Mouse (Mus musculus): ENCODE measurements around the gene Rnf150. TPM values are rescaled to one million over a fixed set of nuclear protein-coding genes. Genes with fewer than 3 reads are reported as not detected.
"Not testable (repeated sequence)": the region's sequence is repeated elsewhere in the genome, so short reads cannot be mapped to it uniquely, and the experiment has no call there.

Gene Rnf150
- polyA plus RNA-seq, 1 experiment from 2014 or later = 1.8 TPM

GRCm38 (mm10) chr8:83066846-83067245 is 203.7 kb downstream of the Rnf150 start:
- no peak overlapping the region for H3K4me3 ChIP-seq
- H3K4me1 ChIP-seq = no peaks in the 10 kb centered on the region; the same call in 1 of the 2 replicates
- H3K27ac ChIP-seq (replicated peaks) = no peak overlapping the region
- H3K9ac ChIP-seq (replicated peaks) = no peak overlapping the region
- no peaks in the 10 kb centered on the region for H3K36me3 ChIP-seq
- H3K4me2 ChIP-seq (replicated peaks) = no peak overlapping the region
- ATAC-seq (replicated peaks) = no peak
- H3K9me3 ChIP-seq = no peaks in the 10 kb centered on the region
- no peaks in the 10 kb centered on the region for H3K27me3 ChIP-seq
- WGBS = 89% methylated on average over 3 of the region's 3 CpGs

DNA sequence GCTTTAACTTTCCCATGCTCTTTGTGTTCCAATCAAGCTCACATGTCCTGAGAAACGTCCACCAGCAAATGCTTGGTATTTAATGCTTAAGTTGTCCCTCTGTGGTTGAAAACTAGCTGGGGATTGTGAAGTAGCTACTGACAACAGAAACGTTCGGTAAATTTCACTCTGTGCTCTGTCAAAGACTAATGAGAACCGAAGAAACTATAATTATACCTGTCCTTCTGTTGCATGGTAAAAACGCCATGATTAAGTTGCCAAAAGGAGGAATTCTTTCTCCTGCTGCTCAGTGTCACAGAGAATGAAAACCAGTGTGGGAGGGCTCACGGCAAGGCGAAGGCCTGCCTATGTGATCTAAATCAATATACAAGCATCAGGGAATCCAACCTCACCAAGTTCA is 204.8 kb downstream of the Rnf150 start:
- ATAC-seq (replicated peaks) = no peak

GRCm38 (mm10) chr8:83074248-83074647 is 211.1 kb downstream of the Rnf150 start:
- H3K9ac ChIP-seq (replicated peaks) = no peak overlapping the region
- 88% methylated on average over 3 of the region's 3 CpGs for WGBS
- no peak overlapping the region for H3K27ac ChIP-seq (replicated peaks)
- ATAC-seq (replicated peaks) = no peak
- H3K9me3 ChIP-seq = no peaks in the 10 kb centered on the region
- H3K36me3 ChIP-seq = no peaks in the 10 kb centered on the region; the same call in 1 of the 2 replicates
- no peaks in the 10 kb centered on the region for H3K27me3 ChIP-seq
- H3K4me1 ChIP-seq = no peaks in the 10 kb centered on the region
- no peak overlapping the region for H3K4me3 ChIP-seq
- H3K4me2 ChIP-seq (replicated peaks) = no peak overlapping the region

More for the DNA sequence above, 204.8 kb downstream of the Rnf150 start:
- no peak overlapping the region for H3K4me2 ChIP-seq (replicated peaks)
- WGBS = 56% methylated on average over 7 of the region's 7 CpGs
- no peaks in the 10 kb centered on the region for H3K9me3 ChIP-seq
- H3K36me3 ChIP-seq = no peaks in the 10 kb centered on the region
- no peaks in the 10 kb centered on the region; the same call in 1 of the 2 replicates for H3K4me1 ChIP-seq
- H3K9ac ChIP-seq (replicated peaks) = no peak overlapping the region
- H3K27me3 ChIP-seq = no peaks in the 10 kb centered on the region
- H3K27ac ChIP-seq (replicated peaks) = no peak overlapping the region
- H3K4me3 ChIP-seq = no peak overlapping the region

DNA sequence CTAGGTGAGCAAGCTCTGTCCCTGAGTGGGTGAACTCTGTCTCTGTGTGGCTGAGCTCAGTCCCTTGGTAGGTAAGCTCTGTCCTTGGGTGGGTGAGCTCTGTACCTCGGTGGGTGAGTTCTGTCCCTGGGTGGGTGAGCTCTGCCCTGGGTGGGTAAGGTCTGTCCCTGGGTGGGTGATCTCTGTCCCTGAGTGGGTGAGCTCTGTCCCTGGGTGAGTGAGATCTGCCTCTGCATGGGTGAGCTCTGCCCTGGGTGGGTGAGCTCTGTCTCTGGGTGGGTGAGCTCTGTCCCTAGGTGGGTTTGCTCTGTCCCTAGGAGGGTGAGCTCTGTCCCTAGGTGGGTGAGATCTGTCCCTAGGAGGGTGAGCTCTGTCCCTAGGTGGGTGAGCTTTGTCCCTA is 213.5 kb downstream of the Rnf150 start:
- H3K9me3 ChIP-seq = no peaks in the 10 kb centered on the region
- ATAC-seq (replicated peaks) = no peak
- H3K27ac ChIP-seq (replicated peaks) = no peak overlapping the region
- no peaks in the 10 kb centered on the region; the same call in 1 of the 2 replicates for H3K36me3 ChIP-seq
- no peak overlapping the region for H3K4me3 ChIP-seq
- H3K27me3 ChIP-seq = no peaks in the 10 kb centered on the region
- no peak overlapping the region for H3K9ac ChIP-seq (replicated peaks)
- WGBS = 94% methylated on average over 1 of the region's 1 CpGs
- no peak overlapping the region for H3K4me2 ChIP-seq (replicated peaks)
- no peaks in the 10 kb centered on the region for H3K4me1 ChIP-seq

DNA sequence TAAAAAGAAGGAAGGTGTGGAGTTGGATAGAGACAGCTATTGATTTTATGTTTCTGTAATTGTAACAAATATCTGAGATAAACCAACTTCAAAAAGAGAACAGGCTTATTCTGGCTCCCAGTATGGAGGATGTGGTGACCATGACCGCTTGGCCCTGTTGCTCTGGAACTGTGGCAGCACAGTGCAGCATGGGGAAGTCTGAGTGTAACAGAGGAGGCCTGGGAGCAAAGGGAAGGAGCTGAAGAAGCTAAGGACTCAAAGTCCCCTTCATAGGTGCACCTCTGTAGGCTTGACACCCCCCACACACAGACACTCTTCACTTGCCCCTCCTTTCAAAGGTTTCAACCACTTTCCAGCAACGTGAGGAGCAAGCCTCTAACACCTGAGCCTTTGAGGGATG is 214.2 kb downstream of the Rnf150 start:
- Histone ChIP-seq H3K27ac (replicated peaks) (no peak overlapping the region), H3K4me2 (replicated peaks) (no peak overlapping the region), H3K4me3 (no peak overlapping the region), H3K9ac (replicated peaks) (no peak overlapping the region), H3K9me3 (no peaks in the 10 kb centered on the region), H3K27me3 (no peaks in the 10 kb centered on the region), H3K4me1 (no peaks in the 10 kb centered on the region), H3K36me3 (no peaks in the 10 kb centered on the region; the same call in 1 of the 2 replicates)
- ATAC-seq (replicated peaks) = no peak
- 87% methylated on average over 2 of the region's 2 CpGs for WGBS

DNA sequence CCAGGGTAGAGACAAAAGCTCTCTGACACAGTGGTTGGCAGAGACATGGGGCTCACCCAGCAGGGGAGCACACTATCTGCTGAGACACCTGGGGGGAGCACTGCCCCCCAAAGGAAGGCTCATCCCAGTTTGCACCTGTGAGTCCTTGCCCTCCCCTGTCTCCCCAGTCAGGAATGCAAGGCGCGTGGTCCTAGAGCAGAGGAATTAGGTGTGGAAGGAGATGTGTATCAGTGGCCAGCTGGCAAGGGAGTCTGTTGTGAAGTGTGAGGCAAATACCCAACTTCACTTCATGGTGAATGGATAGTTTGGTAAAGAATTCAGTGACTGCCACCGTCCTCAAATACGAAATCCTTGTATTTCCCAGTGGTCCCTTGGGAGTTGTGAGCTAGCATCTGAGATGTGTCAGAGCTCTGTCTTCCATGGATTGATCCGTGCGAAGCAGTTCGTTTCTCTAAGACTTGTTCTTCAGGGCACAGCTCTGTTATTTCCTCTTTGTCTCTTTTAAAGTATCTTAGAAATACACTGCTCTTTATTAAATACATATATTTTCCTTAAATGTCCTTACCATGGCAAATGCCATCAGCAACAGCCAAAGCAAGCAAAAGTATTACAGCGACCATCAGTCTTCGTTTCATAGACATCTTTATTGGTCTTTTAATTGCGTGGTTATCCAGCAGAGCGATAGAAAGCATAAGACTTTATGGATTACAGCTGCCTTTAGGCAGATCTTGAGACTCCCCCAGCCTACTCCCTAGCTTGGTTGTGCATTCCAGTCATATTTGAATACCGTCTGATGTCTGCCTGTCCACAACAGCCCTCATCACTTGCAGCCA is 215.8 kb downstream of the Rnf150 start:
- H3K4me1 ChIP-seq = no peaks in the 10 kb centered on the region
- WGBS = 84% methylated on average over 12 of the region's 12 CpGs
- ATAC-seq (replicated peaks) = no peak
- H3K9me3 ChIP-seq = no peaks in the 10 kb centered on the region
- no peaks in the 10 kb centered on the region; the same call in 1 of the 2 replicates for H3K36me3 ChIP-seq
- H3K4me2 ChIP-seq (replicated peaks) = no peak overlapping the region
- no peaks in the 10 kb centered on the region for H3K27me3 ChIP-seq
- no peak overlapping the region for H3K27ac ChIP-seq (replicated peaks)
- no peak overlapping the region for H3K9ac ChIP-seq (replicated peaks)
- H3K4me3 ChIP-seq = no peak overlapping the region

DNA sequence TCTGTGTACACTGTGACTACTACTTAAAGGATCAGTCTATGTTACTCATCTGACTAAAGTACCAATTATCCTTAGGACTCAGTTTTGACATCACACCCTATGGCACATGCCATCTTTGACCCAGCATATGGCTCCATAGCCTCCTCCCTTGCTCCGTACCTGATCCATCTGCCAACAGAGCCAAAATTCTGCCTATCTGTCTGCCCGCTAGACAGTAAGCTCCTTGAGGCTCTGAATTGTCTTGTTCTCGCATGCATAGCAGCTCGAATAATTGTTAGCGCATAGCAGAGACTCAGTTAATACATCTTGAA is 216.3 kb downstream of the Rnf150 start:
- Histone ChIP-seq H3K27ac (replicated peaks) (no peak overlapping the region), H3K9ac (replicated peaks) (no peak overlapping the region), H3K9me3 (no peaks in the 10 kb centered on the region), H3K4me2 (replicated peaks) (no peak overlapping the region), H3K4me3 (no peak overlapping the region), H3K36me3 (no peaks in the 10 kb centered on the region; the same call in 1 of the 2 replicates), H3K4me1 (no peaks in the 10 kb centered on the region), H3K27me3 (no peaks in the 10 kb centered on the region)
- no peak for ATAC-seq (replicated peaks)
- 85% methylated on average over 5 of the region's 5 CpGs for WGBS

DNA sequence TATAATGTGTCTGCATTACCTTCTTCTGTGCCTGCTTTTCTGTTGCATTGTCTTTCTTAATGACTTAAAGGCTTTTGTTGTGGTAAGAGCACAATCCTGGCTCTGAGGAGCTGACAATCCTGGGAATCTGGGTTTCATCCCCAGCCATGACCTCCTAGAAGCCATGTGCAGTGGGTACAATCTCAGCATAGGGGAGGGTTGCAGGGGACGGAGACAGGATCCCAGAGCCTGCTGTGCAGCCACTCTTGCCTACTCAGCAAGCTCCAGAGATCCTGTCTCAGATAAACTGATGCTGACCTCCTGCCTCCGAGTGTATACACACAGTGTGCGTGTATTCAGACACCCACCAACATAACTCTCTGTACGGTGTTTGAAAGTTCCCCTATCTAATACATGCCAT is 218.1 kb downstream of the Rnf150 start:
- 77% methylated on average over 4 of the region's 4 CpGs for WGBS
- Histone ChIP-seq H3K4me1 (no peaks in the 10 kb centered on the region), H3K27me3 (no peaks in the 10 kb centered on the region), H3K36me3 (no peaks in the 10 kb centered on the region), H3K27ac (replicated peaks) (no peak overlapping the region), H3K9ac (replicated peaks) (no peak overlapping the region), H3K9me3 (no peaks in the 10 kb centered on the region), H3K4me2 (replicated peaks) (no peak overlapping the region), H3K4me3 (no peak overlapping the region)
- ATAC-seq (replicated peaks) = no peak

DNA sequence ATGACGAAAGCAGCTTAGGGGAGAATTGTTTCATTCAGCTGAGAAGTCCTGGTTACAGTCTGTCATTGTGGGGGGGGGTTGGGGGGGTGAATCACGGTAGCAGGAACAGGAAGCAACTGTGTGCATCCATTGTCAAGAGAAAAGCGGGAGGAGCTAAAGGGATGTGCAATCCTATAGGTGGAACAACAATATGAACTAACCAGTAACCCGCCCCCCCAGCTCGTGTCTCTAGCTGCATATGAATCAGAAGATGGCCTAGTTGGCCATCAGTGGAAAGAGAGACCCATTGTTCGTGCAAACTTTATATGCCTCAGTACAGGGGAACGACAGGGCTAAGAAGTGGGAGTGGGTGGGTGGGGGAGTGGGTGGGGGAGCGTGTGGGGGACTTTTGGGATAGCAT is 218.7 kb downstream of the Rnf150 start:
- H3K9me3 ChIP-seq; H3K27ac ChIP-seq (replicated peaks); H3K4me1 ChIP-seq; H3K27me3 ChIP-seq; H3K36me3 ChIP-seq; H3K4me2 ChIP-seq (replicated peaks); ATAC-seq (replicated peaks); H3K4me3 ChIP-seq; H3K9ac ChIP-seq (replicated peaks): not testable (repeated sequence)
- 77% methylated on average over 8 of the region's 8 CpGs for WGBS

- no peaks in the 10 kb centered on the region for H3K4me1 ChIP-seq
- 75% methylated on average over 7 of the region's 7 CpGs for WGBS
- H3K27me3 ChIP-seq = no peaks in the 10 kb centered on the region
- no peaks in the 10 kb centered on the region for H3K36me3 ChIP-seq
- H3K4me3 ChIP-seq = no peak overlapping the region
- H3K27ac ChIP-seq (replicated peaks) = no peak overlapping the region
- ATAC-seq (replicated peaks) = no peak
- no peaks in the 10 kb centered on the region for H3K9me3 ChIP-seq
- H3K9ac ChIP-seq (replicated peaks) = no peak overlapping the region
- H3K4me2 ChIP-seq (replicated peaks) = no peak overlapping the region
These were observed 219.1 kb downstream of the Rnf150 start for GRCm38 (mm10) chr8:83082251-83082650.

GRCm38 (mm10) chr8:83083452-83083851 is 220.3 kb downstream of the Rnf150 start:
- Histone ChIP-seq H3K4me3 (no peak overlapping the region), H3K9me3 (no peaks in the 10 kb centered on the region), H3K27me3 (no peaks in the 10 kb centered on the region), H3K4me2 (replicated peaks) (no peak overlapping the region), H3K27ac (replicated peaks) (no peak overlapping the region), H3K4me1 (no peaks in the 10 kb centered on the region), H3K9ac (replicated peaks) (no peak overlapping the region), H3K36me3 (no peaks in the 10 kb centered on the region)
- ATAC-seq (replicated peaks) = no peak
- WGBS = 75% methylated on average over 6 of the region's 6 CpGs

GRCm38 (mm10) chr8:83085581-83085980 is 222.4 kb downstream of the Rnf150 start:
- H3K9ac ChIP-seq (replicated peaks) = no peak overlapping the region
- no peaks in the 10 kb centered on the region for H3K4me1 ChIP-seq
- H3K9me3 ChIP-seq = no peaks in the 10 kb centered on the region
- H3K4me2 ChIP-seq (replicated peaks) = no peak overlapping the region
- no peak overlapping the region for H3K27ac ChIP-seq (replicated peaks)
- 71% methylated on average over 3 of the region's 3 CpGs for WGBS
- H3K36me3 ChIP-seq = no peaks in the 10 kb centered on the region
- H3K27me3 ChIP-seq = no peaks in the 10 kb centered on the region
- H3K4me3 ChIP-seq = no peak overlapping the region
- no peak for ATAC-seq (replicated peaks)

GRCm38 (mm10) chr8:83086625-83087024 is 223.5 kb downstream of the Rnf150 start:
- no peaks in the 10 kb centered on the region for H3K4me1 ChIP-seq
- no peak overlapping the region for H3K9ac ChIP-seq (replicated peaks)
- H3K4me2 ChIP-seq (replicated peaks) = no peak overlapping the region
- H3K27ac ChIP-seq (replicated peaks) = no peak overlapping the region
- WGBS = 90% methylated on average over 8 of the region's 8 CpGs
- no peaks in the 10 kb centered on the region for H3K27me3 ChIP-seq
- no peaks in the 10 kb centered on the region for H3K36me3 ChIP-seq
- no peaks in the 10 kb centered on the region for H3K9me3 ChIP-seq
- ATAC-seq (replicated peaks) = no peak
- H3K4me3 ChIP-seq = no peak overlapping the region

All from forebrain, embryonic 15.5 days (tissue).